Mouse (Mus musculus) hindbrain, embryonic 10.5 days (tissue): ENCODE measurements around the gene Tmem219. TPM values are rescaled to one million over a fixed set of nuclear protein-coding genes. Genes with fewer than 3 reads are reported as not detected.
A peak's percentile ranks its signal among the peaks of the same experiment; 100 is the strongest.

ENCODE experiments used
- DNase-seq: peaks from one replicate; pipeline ENCODE4 v3.0.0-alpha.2; 2017; ENCODE audit warnings: low spot score
- H3K27ac ChIP-seq: fragments of 300-500 bp; sonication (generic); 2 replicates; pipeline ENCODE4 v1.5.1; 2016; ENCODE audit warnings: mild to moderate bottlenecking, moderate library complexity
- H3K27me3 ChIP-seq: fragments of 300-500 bp; sonication (generic); 2 replicates; pipeline ENCODE4 v1.6.1; 2016; ENCODE audit warnings: mild to moderate bottlenecking; ENCODE audit not compliant: poor library complexity, insufficient read depth, severe bottlenecking
- H3K36me3 ChIP-seq: fragments of 300-500 bp; sonication (generic); 2 replicates; pipeline ENCODE4 v1.6.1; 2016; ENCODE audit warnings: mild to moderate bottlenecking, moderate library complexity
- H3K4me1 ChIP-seq: fragments of 300-500 bp; sonication (generic); replicated peaks from 2 replicates; pipeline ENCODE4 v1.6.1; 2016; ENCODE audit warnings: mild to moderate bottlenecking
- H3K4me3 ChIP-seq: fragments of 300-500 bp; sonication (generic); 2 replicates; pipeline ENCODE4 v1.5.1; 2016; ENCODE audit warnings: mild to moderate bottlenecking, moderate library complexity
- H3K9me3 ChIP-seq: fragments of 300-500 bp; sonication (generic); 2 replicates; pipeline ENCODE4 v1.6.1; 2016; ENCODE audit warnings: mild to moderate bottlenecking, moderate library complexity
- WGBS: fragments of 180-500 bp; shearing (Covaris S2); methylation state at CpG from one replicate; pipeline ENCODE4 v1.1.7; 2016; 5-methylcytosine and 5-hydroxymethylcytosine counted together
- polyA plus RNA-seq: library from polyadenylated mRNA; unstranded; fragments of >200 nt; fragmentation: Nextera tagmentation; extraction: Ambion mirVana; gene quantifications from 2 replicates; pipeline ENCODE4 v1.2.1, GENCODE M21; 2016

The Tmem219 gene
- 31.6 and 37.9 TPM in 2 replicates for polyA plus RNA-seq

DNA sequence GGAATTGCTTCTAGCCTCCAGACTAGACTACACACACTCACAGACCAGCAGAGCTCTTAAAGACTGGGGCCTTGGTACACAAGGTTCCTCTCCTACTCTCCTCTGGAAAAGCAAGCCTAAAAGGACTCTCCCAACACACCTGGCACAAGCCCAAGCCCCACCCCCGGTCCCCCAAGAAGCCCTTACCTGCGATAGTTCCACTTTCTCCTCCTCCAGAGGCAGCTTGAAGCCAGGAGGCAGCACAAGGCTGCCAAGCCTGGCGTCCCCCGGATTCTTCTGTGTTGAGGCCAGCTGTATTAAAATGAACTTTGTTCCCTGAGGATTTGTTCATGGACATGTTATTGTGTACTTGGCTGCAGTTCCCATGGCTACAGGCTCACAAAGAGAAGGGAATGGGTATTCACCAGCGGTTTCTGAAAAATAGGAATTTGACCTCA, at the start of gene Tmem219:
Gene Tmem219 (minus strand): TSS at position 294 of the 437 bp plus-strand sequence.
- peak; percentile 61 for DNase-seq
- Histone ChIP-seq H3K27me3 (no peaks in the 10 kb centered on the region), H3K4me3 (peak within 1 kb of the TSS; percentile 46), H3K4me1 (peaks cover 56% of the 10 kb centered on the region), H3K36me3 (no peaks in the 10 kb centered on the region), H3K9me3 (no peaks in the 10 kb centered on the region), H3K27ac (peak within 1 kb of the TSS; percentile 91)
- 42% methylated on average over 5 of the region's 5 CpGs for WGBS

DNA sequence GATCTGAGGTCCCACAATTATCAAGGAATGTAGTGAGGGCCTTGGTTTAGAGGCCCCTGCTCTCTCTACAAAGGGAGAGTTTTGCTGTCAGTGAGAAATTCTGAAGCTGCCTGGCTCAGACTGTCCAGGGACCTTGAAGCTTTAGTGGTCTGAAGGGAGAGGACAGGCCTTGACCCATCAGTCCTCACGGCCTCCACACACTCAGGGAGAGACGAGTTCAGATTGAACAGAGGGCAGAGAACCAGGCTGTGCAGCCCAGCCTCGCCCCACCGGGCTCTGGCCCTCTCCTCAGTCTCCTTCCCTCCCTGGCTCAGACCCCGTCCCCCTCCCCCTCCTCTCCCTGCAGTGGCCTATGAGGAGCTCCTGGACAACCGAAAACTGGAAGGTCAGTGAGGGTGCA, 44.6 kb upstream of the Tmem219 start:
- 0 out of 2 replicates have a peak overlapping the region, but pooled peaks have one; percentile 35 for H3K27ac ChIP-seq

DNA sequence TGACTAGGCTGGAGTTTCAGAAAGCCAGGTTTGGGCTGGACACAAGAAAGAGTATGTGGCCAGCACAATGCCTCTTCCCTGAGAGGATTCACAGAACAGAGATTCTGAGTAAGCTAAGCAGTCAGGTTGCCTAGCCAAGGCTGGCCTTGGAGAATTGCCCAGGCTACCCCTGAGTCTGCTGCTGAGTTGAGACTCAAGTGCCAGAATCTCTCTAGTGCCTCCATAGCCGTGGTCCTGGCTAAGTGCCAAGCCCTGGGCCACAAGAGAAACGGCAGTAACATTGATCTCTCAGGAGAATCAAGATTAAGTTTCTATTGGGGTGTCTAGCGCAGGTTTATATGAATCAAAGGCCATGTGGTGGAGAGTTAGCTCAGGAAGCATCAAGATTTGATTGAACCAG, 42.9 kb upstream of the Tmem219 start:
- no peak overlapping the region for H3K27ac ChIP-seq
- peaks cover 28% of the 10 kb centered on the region for H3K36me3 ChIP-seq
- DNase-seq: no peak
- WGBS: 81% methylated on average over 3 of the region's 3 CpGs
- peaks cover 36% of the 10 kb centered on the region for H3K27me3 ChIP-seq
- no peak overlapping the region for H3K4me3 ChIP-seq
- peaks cover 11% of the 10 kb centered on the region; the same call in 1 of the 2 replicates for H3K4me1 ChIP-seq
- H3K9me3 ChIP-seq: no peaks in the 10 kb centered on the region

More for the DNA sequence above, 44.6 kb upstream of the Tmem219 start:
- H3K27me3 ChIP-seq: peaks cover 23% of the 10 kb centered on the region
- H3K9me3 ChIP-seq: no peaks in the 10 kb centered on the region
- H3K36me3 ChIP-seq: peaks cover 31% of the 10 kb centered on the region
- H3K4me3 ChIP-seq: no peak overlapping the region
- WGBS: 66% methylated on average over 6 of the region's 6 CpGs
- peaks cover 11% of the 10 kb centered on the region; the same call in 1 of the 2 replicates for H3K4me1 ChIP-seq
- DNase-seq: no peak

DNA sequence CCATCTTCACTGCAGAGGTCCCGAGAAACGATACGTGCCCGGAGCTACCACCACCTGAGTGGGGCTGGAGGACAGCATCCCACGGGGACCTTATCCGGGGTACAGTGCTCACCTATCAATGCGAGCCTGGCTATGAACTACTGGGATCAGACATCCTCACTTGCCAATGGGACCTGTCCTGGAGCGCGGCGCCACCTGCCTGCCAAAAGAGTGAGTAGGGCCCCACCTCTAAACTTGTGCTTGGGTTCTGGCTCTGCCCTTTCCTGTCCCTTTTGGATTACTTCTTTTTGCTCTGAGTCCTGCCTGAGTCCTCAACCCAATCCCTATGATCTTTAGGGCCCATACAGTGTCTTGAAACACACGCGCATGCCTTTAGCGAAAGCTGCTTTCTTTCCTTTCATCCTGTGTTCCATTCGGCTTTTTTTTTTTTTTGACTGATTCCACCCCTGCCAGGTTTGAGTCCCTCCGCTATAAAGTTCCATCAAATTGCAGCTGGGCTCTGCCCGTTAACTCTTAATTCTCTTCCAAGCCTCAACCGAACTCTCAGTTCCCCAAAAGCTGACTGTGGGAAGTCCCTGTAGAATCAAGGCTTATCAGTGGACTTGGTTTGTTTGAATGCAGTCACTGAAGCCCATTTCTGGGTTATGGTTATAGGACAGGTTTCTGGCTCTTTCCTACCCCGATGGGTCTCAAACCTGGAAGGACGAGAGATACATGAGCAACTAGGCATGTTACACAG, 41.0 kb upstream of the Tmem219 start:
- H3K27ac ChIP-seq: no peak overlapping the region
- H3K4me3 ChIP-seq: no peak overlapping the region; the same call in 1 of the 2 replicates
- DNase-seq: peak; percentile 43
- WGBS: 26% methylated on average over 19 of the region's 19 CpGs
- H3K4me1 ChIP-seq: peaks cover 11% of the 10 kb centered on the region; the same call in 1 of the 2 replicates
- H3K27me3 ChIP-seq: peaks cover 36% of the 10 kb centered on the region
- H3K9me3 ChIP-seq: no peaks in the 10 kb centered on the region
- peaks cover 21% of the 10 kb centered on the region; the same call in 1 of the 2 replicates for H3K36me3 ChIP-seq

DNA sequence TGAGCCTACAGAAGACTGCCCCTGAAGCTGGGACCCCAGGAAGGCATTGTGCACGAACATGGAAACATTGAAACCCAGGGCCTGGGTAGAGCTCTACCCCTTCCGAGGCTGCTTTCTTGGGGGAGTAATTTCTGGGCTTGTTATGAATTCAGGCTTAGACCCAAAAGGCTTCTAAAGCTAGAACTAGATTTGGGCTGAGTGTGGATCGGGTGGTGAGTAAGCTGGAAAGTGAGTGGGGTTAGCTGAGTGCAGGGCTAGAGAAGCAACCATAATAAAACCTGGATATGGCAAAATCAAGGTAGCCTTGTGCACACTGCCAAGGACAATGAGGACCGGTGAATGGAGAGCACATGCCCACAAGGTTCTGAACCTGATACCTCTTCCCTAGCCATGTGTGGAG, 39.2 kb upstream of the Tmem219 start:
- no peak for DNase-seq
- Histone ChIP-seq H3K36me3 (peaks cover 10% of the 10 kb centered on the region; the same call in 1 of the 2 replicates), H3K27ac (no peak overlapping the region), H3K4me1 (peaks cover 4% of the 10 kb centered on the region; the same call in 1 of the 2 replicates), H3K27me3 (peaks cover 36% of the 10 kb centered on the region), H3K9me3 (no peaks in the 10 kb centered on the region), H3K4me3 (no peak overlapping the region)
- 90% methylated on average over 4 of the region's 4 CpGs for WGBS

DNA sequence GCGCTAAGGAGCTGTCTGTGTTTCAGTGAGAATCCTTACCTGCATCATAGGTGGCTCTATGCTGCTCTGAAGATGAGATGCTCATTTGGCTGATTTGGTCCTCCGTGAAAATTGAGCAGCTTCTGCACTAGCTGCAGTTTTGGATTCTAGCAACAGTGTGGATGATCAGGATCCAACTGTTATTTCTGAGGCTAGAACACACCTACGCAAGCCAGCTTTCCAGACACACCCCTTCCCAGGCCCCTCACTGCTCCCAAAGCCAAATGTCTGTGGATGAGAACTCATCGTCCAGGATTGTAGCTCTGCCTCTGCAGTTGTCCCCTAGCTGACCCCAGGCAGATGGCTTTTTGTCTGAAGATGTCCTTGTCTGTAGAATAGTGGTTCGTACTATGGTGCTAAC, 38.4 kb upstream of the Tmem219 start:
- Histone ChIP-seq H3K4me1 (peaks cover 4% of the 10 kb centered on the region; the same call in 1 of the 2 replicates), H3K27ac (no peak overlapping the region), H3K27me3 (peaks cover 36% of the 10 kb centered on the region), H3K4me3 (no peak overlapping the region), H3K36me3 (peaks cover 5% of the 10 kb centered on the region; the same call in 1 of the 2 replicates), H3K9me3 (no peaks in the 10 kb centered on the region)
- no peak for DNase-seq
- WGBS: 91% methylated on average over 5 of the region's 5 CpGs

DNA sequence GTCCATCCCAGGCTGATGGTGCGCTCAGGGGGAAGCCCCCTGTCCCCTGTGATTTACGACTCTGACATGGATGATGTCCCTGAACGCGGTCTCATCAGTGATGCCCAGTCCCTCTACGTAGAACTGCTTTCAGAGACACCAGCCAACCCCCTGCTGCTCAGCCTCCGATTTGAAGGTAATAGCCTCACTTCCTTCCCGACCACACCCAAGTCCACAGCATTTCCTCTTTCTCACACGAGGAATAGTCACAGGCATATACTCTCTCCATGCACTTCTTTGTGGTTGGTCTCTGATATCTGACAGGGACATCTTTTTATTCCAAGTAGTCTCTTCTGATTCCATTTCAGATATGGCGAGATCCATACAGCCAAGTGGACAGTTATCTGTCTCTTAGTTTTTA, 37.1 kb upstream of the Tmem219 start:
- no peak for DNase-seq
- WGBS: 83% methylated on average over 9 of the region's 9 CpGs
- Histone ChIP-seq H3K27me3 (peaks cover 36% of the 10 kb centered on the region), H3K4me3 (no peak overlapping the region), H3K27ac (no peak overlapping the region), H3K4me1 (peaks cover 4% of the 10 kb centered on the region; the same call in 1 of the 2 replicates), H3K36me3 (peaks cover 5% of the 10 kb centered on the region; the same call in 1 of the 2 replicates), H3K9me3 (no peaks in the 10 kb centered on the region)

DNA sequence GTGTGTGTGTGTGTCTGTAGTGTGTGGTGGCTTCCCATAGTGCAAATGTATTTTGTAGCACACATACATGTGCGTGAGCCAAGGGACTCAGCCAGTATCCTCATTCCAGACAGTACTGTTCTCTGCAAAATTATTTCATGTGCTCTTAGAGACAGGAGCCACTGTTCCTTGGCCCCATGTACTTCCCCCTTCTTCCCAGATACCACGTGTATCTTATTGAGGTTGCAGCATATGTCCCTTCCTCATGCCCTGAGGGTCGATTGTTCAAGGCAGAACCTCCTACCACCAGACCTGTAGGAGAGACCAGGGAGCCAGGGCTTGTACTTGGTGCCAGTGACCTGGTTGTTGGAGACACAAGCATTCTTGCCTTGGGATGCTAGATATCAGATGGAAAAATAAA, 32.4 kb upstream of the Tmem219 start:
- WGBS: 68% methylated on average over 3 of the region's 3 CpGs

DNA sequence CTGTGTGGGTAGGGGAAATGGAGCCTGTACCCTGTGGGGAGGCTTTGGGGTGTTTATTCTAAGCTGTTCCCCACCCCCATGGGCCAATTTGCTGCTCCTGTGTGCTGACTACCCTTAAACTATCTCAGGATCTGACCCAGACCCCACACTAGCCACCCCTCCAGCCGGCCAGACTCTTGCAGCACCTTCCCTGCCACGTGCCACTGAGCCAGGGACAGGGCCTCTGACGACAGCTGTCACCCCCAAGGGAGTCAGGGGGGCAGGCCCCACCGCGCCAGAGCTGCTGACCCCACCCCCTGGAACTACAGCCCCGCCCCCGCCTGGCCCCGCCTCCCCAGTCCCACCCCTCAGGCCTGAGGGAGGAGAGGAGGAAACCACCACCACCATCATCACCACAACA, 29.9 kb upstream of the Tmem219 start:
- Histone ChIP-seq H3K36me3 (no peaks in the 10 kb centered on the region), H3K27me3 (peaks cover 55% of the 10 kb centered on the region), H3K4me3 (peak overlapping the region; percentile 56; the same call in 1 of the 2 replicates), H3K9me3 (no peaks in the 10 kb centered on the region), H3K4me1 (peaks cover 46% of the 10 kb centered on the region), H3K27ac (0 out of 2 replicates have a peak overlapping the region, but pooled peaks have one; percentile 16)
- no peak for DNase-seq
- 2% methylated on average over 8 of the region's 8 CpGs for WGBS

More for the DNA sequence above, 32.4 kb upstream of the Tmem219 start:
- Histone ChIP-seq H3K9me3 (no peaks in the 10 kb centered on the region), H3K27me3 (peaks cover 36% of the 10 kb centered on the region), H3K36me3 (no peaks in the 10 kb centered on the region), H3K4me1 (peaks cover 26% of the 10 kb centered on the region), H3K27ac (no peak overlapping the region), H3K4me3 (no peak overlapping the region)
- no peak for DNase-seq

DNA sequence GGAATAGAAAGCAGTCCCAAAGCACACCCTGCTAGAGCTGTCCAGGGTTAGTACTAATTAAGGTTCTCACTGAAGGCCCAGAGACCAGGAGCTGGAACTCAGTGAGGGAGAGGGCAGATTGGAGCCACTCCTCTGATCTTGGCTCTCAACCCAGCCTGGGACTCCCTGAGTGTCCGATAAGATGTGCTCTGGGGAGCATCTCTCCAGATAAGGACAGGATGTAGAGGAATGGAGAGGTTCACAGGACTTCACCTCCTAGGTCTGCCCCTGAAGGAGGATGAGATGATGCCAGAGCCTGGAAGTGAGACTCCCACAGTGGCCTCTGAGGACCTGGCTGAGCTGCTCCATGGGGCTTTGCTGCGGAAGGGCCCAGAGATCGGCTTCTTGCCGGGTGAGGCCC, 29.0 kb upstream of the Tmem219 start:
- H3K9me3 ChIP-seq: no peaks in the 10 kb centered on the region
- peaks cover 4% of the 10 kb centered on the region; the same call in 1 of the 2 replicates for H3K36me3 ChIP-seq
- H3K27ac ChIP-seq: no peak overlapping the region
- H3K27me3 ChIP-seq: peaks cover 55% of the 10 kb centered on the region
- 24% methylated on average over 4 of the region's 4 CpGs for WGBS
- peak overlapping the region; percentile 56 for H3K4me3 ChIP-seq
- no peak for DNase-seq
- H3K4me1 ChIP-seq: peaks cover 47% of the 10 kb centered on the region

DNA sequence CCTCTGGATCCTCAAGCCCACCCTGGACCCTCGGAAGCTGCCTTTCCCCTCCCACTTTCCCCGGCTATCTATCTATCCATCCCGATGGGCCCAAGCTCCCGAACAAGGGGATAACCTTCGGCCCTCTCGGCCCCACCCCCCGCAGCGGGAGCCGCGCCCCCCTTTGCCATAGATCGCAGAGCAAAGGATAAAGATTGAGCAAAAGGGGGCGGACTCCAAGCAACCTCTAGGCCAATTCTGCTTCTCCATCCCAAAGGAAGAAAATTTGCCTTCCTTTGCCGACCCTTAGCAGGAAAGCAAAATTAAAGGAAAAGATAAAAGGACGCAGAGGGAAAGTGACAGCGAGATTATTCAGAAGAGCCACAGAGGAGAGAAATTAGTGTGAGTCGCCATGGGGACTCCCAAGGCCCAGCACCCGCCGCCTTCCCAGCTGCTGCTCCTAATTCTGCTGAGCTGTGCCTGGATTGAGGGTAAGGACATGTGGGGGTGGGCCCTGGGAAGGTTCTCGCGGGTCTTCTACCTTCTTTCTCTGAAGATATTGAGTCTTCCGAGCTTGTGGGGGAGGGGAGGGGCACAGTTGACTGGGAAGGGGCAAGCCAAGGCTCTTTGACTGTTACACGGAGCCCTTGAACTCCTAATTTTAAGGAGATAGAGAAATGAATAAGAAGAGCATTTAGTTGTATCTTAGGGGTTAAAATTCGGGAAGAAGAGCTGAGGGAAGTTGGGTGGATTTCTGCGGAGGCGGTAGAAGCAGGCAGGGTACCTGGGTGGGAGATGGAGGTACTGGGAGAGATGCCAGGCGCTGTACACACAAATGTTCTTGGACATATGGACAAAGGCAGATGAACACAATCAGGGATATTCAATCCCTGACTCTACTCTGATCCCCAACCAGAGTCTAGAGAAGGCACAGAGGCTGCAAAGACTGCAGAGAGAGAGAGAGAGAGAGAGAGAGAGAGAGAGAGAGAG, 28.2 kb upstream of the Tmem219 start:
- DNase-seq: no peak
- H3K9me3 ChIP-seq: no peaks in the 10 kb centered on the region
- H3K4me3 ChIP-seq: peak overlapping the region; percentile 56
- peaks cover 55% of the 10 kb centered on the region for H3K27me3 ChIP-seq
- H3K36me3 ChIP-seq: peaks cover 11% of the 10 kb centered on the region; the same call in 1 of the 2 replicates
- WGBS: 5% methylated on average over 26 of the region's 26 CpGs
- H3K27ac ChIP-seq: peak overlapping the region; percentile 83
- peaks cover 48% of the 10 kb centered on the region for H3K4me1 ChIP-seq
